Mouse (Mus musculus) liver, embryonic 14 days (tissue): ENCODE results near the gene Prap1. TPM values are rescaled to one million over a fixed set of nuclear protein-coding genes. Genes with fewer than 3 reads are reported as not detected.

Experiments used
- polyA plus RNA-seq: library from polyadenylated mRNA; depleted of rRNA; stranded (reverse); fragments of >200 nt; gene quantifications from 2 replicates; pipeline ENCODE4 v1.2.3, GENCODE M21; 2012; rRNA removed

Prap1 gene
- polyA plus RNA-seq = 0.25 and 0.39 TPM in 2 replicates

GRCm38 (mm10) chr7:140092924-140093528 lies at the start of gene Prap1:
TSS of gene Prap1 (plus strand) at chr7:140093395.

GRCm38 (mm10) chr7:140048361-140049114 lies 44.7 kb upstream of the Prap1 start, which contains the start of gene Msx3:
TSS of gene Msx3 (minus strand) at chr7:140049089.

GRCm38 (mm10) chr7:140082242-140082678 lies 10.9 kb upstream of the Prap1 start, which contains the start of gene Caly:
TSS of gene Caly (minus strand) at chr7:140082548.

GRCm38 (mm10) chr7:140101993-140102860 lies 9.0 kb downstream of the Prap1 start, which contains the start of gene Fuom:
TSS of gene Fuom (minus strand) at chr7:140102441.

GRCm38 (mm10) chr7:140115583-140116328 lies 22.6 kb downstream of the Prap1 start, which contains the start of gene Paox:
TSS of gene Paox (plus strand) at chr7:140115799.

GRCm38 (mm10) chr7:140116329-140117054 lies 23.3 kb downstream of the Prap1 start, which contains the start of gene Echs1:
TSS of gene Echs1 (minus strand) at chr7:140116476.

GRCm38 (mm10) chr7:140137135-140138020 lies 44.2 kb downstream of the Prap1 start, which contains the start of gene Mtg1:
TSS of gene Mtg1 (plus strand) at chr7:140137564.

Other genes with a start within 250 kb of the Prap1 start
- 0.01 TPM in 1 of 2 replicates, not detected in the other for gene Kndc1, start 198.7 kb upstream of the Prap1 start, polyA plus RNA-seq
- gene Utf1, start 149.6 kb upstream of the Prap1 start, polyA plus RNA-seq = not detected in 2 replicates
- gene 6430531B16Rik, start 114.6 kb upstream of the Prap1 start, polyA plus RNA-seq = 0.03 TPM in 1 of 2 replicates, not detected in the other
- gene Adam8, start 100.8 kb upstream of the Prap1 start, polyA plus RNA-seq = 0.55 and 1.0 TPM in 2 replicates
- gene Zfp511, start 57.0 kb upstream of the Prap1 start, polyA plus RNA-seq = 23.6 and 26.6 TPM in 2 replicates
- gene Tubgcp2, start 56.7 kb upstream of the Prap1 start, polyA plus RNA-seq = 17.6 and 20.5 TPM in 2 replicates
- not detected in 2 replicates for gene Msx3, start 44.3 kb upstream of the Prap1 start, polyA plus RNA-seq
- gene Caly, start 10.8 kb upstream of the Prap1 start, polyA plus RNA-seq = 0.02 and 0.03 TPM in 2 replicates
- gene Fuom, start 9.0 kb downstream of the Prap1 start, polyA plus RNA-seq = 5.6 and 7.5 TPM in 2 replicates
- gene Paox, start 22.4 kb downstream of the Prap1 start, polyA plus RNA-seq = 3.8 and 5.0 TPM in 2 replicates
- gene Echs1, start 23.1 kb downstream of the Prap1 start, polyA plus RNA-seq = 42.5 and 51.9 TPM in 2 replicates
- 15.6 and 15.9 TPM in 2 replicates for gene Mtg1, start 44.2 kb downstream of the Prap1 start, polyA plus RNA-seq
- gene Sprn, start 61.5 kb downstream of the Prap1 start, polyA plus RNA-seq = 0.01 TPM in 2 replicates
- not detected in 2 replicates for gene Olfr522, start 71.4 kb downstream of the Prap1 start, polyA plus RNA-seq
- gene Olfr523, start 79.8 kb downstream of the Prap1 start, polyA plus RNA-seq = not detected in 2 replicates
- gene Olfr524, start 112.6 kb downstream of the Prap1 start, polyA plus RNA-seq = not detected in 2 replicates
- gene Cd163l1, start 124.9 kb downstream of the Prap1 start, polyA plus RNA-seq = 0.05 and 0.07 TPM in 2 replicates
- gene 5830411N06Rik, start 153.9 kb downstream of the Prap1 start, polyA plus RNA-seq = 0.01 TPM in 1 of 2 replicates, not detected in the other
- gene Olfr525, start 227.5 kb downstream of the Prap1 start, polyA plus RNA-seq = not detected in 2 replicates
- not detected in 2 replicates for gene Olfr527, start 240.6 kb downstream of the Prap1 start, polyA plus RNA-seq